Mouse (Mus musculus) kidney, adult 2 months (tissue): Measurements from ENCODE around the gene Dlg5. TPM values are rescaled to one million over a fixed set of nuclear protein-coding genes. Genes with fewer than 3 reads are reported as not detected.

Experiments used
- DNase-seq: peaks from one replicate; pipeline ENCODE4 v3.0.0; 2021
- H3K27ac ChIP-seq: fragments of 200-500 bp; 2 replicates; pipeline ENCODE4 v1.5.1; 2012; ENCODE audit warnings: low read depth, low read length, control low read depth, inconsistent platforms; ENCODE audit not compliant: insufficient read depth
- H3K27me3 ChIP-seq: fragments of 200-500 bp; replicated peaks from 2 replicates; pipeline ENCODE4 v1.6.1; 2012; ENCODE audit warnings: mild to moderate bottlenecking, moderate library complexity, low read length, inconsistent platforms; ENCODE audit not compliant: control insufficient read depth, insufficient read depth
- H3K36me3 ChIP-seq: fragments of 200-500 bp; 2 replicates; pipeline ENCODE4 v1.6.1; 2012; ENCODE audit warnings: mild to moderate bottlenecking, moderate library complexity, low read length, inconsistent platforms; ENCODE audit not compliant: control insufficient read depth, insufficient read depth
- H3K4me1 ChIP-seq: fragments of 200-500 bp; 2 replicates; pipeline ENCODE4 v1.6.1; 2011; ENCODE audit warnings: low read length; ENCODE audit not compliant: control insufficient read depth, insufficient read depth
- H3K4me3 ChIP-seq: fragments of 200-500 bp; 2 replicates; pipeline ENCODE4 v1.5.1; 2011; ENCODE audit warnings: mild to moderate bottlenecking, low read depth, low read length, control low read depth; ENCODE audit not compliant: insufficient read depth
- CTCF ChIP-seq: fragments of 200-500 bp; conservative IDR thresholded peaks from 2 replicates; pipeline ENCODE4 v1.5.1; 2011; ENCODE audit warnings: low read depth, mild to moderate bottlenecking, control low read depth, low read length, moderate library complexity, mixed read lengths; ENCODE audit not compliant: insufficient read depth, insufficient read length
- POLR2A ChIP-seq: fragments of 200-500 bp; IDR thresholded peaks from one replicate; pipeline ENCODE4 v1.6.1; 2011; ENCODE audit warnings: low read depth, low read length, control low read depth
- WGBS: fragments of 180-500 bp; shearing (Covaris S2); methylation state at CpG from one replicate; pipeline ENCODE4 v1.1.7; 2018; 5-methylcytosine and 5-hydroxymethylcytosine counted together
- polyA plus RNA-seq: library from polyadenylated mRNA; depleted of rRNA; stranded (reverse); fragments of >200 nt; gene quantifications from 2 replicates; pipeline ENCODE4 v1.2.3, GENCODE M21; 2012

Dlg5 gene
- polyA plus RNA-seq, 1 experiment, result 31.0 TPM

DNA sequence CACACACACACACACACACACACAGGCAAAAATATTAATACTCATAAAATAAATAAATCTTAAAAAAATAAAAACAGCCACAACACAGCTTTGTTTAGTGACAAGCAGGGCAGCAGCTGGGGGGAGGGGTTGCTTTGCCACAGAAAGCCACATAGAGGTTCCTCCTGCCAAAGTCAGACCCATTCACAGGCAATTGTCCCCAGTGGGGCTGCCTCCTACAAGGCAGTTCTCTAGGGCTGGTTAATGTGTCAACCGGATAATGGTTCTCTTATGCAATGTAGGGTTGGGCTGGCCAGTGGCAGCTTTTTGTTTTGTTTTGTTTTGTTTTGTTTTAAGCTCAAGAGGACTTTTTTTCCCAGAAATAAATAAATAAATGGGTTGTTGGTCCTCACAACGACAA, 11.3 kb downstream of the Dlg5 start:
- Histone ChIP-seq H3K27ac (peak overlapping the region; percentile 92), H3K4me3 (no peak overlapping the region), H3K4me1 (peaks cover 35% of the 10 kb centered on the region), H3K27me3 (no peaks in the 10 kb centered on the region), H3K36me3 (no peaks in the 10 kb centered on the region)
- TF ChIP-seq CTCF (no peak), POLR2A (no peak)
- 29% methylated on average over 2 of the region's 2 CpGs for WGBS
- DNase-seq, result peak; percentile 94

DNA sequence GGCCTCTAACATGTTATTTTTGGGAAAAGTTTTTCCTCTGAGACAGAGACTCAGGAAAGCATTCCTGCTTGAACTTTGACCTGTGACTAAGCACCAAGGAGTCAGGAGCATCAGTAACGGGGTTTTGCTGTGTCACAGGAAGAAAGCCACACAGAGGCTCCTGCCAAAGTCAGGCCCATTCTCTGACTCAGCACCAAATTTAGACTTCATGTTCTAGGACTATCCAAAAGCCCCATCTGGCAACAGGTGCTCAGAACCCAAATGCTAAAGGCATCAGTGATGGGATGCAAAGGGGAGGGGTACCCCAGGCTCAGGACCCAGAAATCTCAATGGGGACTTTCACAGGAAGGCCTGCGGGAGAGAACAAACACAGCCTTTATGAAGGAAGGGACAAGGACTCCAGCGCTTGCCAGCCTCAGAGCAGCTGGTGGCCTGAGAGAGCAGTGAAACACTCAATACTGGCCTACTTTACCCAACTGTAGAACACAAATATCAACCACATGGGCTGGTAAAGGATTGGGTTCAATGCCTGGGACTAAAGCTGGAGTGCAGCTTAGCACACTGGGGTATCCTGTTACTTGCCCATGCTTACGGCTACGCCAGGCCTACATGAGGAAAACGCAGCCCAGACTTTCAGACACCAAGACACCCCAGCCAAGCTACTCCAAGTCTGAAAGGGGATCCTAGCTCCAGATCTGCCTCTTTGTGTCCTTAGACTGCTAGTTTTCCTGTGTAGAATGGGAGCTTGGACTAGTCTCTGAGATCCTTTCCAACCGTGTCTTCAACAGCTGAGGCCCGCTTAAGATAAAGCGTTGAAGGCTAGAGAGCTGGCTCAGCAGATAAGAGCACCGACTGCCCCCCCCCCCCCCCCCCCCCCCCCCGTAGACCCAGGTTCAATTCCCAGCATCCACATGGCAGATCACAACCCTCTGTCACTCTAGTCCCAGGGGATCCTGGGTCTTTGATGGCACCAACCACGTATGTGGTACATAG, 12.8 kb downstream of the Dlg5 start:
- Histone ChIP-seq H3K4me1 (peaks cover 34% of the 10 kb centered on the region), H3K36me3 (no peaks in the 10 kb centered on the region), H3K4me3 (no peak overlapping the region), H3K27me3 (no peaks in the 10 kb centered on the region), H3K27ac (peak overlapping the region; percentile 24; the same call in 1 of the 2 replicates)
- DNase-seq, result peak; percentile 82
- TF ChIP-seq CTCF (no peak), POLR2A (no peak)
- WGBS, result 65% methylated on average over 12 of the region's 12 CpGs

DNA sequence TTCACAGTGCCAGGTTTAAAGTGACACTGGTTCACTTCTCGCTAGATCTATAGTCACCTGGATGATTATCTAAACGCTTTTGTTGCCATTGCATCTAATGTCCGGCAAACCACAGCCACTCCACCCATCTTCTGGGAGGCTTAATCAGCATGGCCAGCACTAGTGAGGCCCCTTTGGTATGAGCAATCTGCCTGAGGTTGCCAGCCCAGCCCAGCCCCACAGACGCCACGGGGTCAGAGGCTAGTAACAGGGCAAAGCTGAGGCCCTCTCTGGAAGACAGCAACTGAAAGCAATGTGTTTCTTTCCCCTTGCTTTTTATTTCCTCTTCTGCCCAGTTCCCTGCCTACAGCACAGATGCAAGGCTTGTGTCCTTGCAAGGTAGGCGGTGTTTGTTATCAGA, 17.2 kb downstream of the Dlg5 start:
- 82% methylated on average over 6 of the region's 6 CpGs for WGBS
- no peak for TF ChIP-seq POLR2A
- TF ChIP-seq CTCF, result no peak
- no peak for DNase-seq

DNA sequence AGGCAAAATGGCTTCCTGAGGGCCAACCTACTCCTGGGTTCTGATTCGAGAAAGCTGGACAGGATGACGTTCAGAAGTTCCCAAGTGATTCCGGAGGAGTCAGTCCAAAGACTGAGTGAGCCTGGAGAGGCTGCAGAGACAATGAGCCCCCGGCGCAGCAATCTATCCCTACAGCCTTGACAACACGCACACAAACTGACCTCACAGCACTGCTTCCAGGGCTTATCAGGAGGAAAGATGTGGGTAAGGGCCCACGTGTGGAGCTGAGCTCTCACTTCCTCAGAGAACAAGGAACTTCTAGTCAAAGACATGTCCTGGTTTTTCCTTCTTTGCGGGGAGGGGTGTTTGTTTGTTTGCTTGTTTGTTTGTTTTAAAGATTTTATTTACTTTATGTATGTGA, 18.7 kb downstream of the Dlg5 start:
- DNase-seq, result no peak
- Histone ChIP-seq H3K27me3 (no peaks in the 10 kb centered on the region), H3K36me3 (no peaks in the 10 kb centered on the region), H3K27ac (no peak overlapping the region), H3K4me3 (no peak overlapping the region), H3K4me1 (peaks cover 13% of the 10 kb centered on the region; the same call in 1 of the 2 replicates)
- 86% methylated on average over 8 of the region's 8 CpGs for WGBS
- TF ChIP-seq CTCF (no peak), POLR2A (no peak)

More for the DNA sequence above, 17.2 kb downstream of the Dlg5 start:
- Histone ChIP-seq H3K27me3 (no peaks in the 10 kb centered on the region), H3K4me1 (peaks cover 12% of the 10 kb centered on the region), H3K36me3 (no peaks in the 10 kb centered on the region), H3K27ac (no peak overlapping the region; the same call in 1 of the 2 replicates), H3K4me3 (no peak overlapping the region)

DNA sequence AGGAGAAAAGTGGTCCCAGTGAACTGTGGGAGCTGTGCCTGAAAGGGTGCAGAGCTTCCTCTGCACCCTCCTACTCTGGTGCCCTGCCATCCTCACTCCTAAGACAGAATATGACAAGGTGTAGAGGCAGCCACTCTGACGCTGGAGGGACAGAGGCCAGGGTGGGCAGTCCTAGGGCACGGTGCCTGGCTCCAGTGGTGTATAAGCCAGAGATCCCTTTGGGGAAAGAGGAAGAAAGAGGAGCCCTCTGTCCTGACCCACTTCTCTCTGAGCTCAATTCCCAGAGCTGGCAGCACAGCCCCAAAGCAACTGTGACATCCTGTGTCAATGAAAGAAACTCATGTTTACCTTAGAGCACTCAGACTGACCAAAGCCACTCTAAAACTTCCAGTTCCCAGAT, 19.4 kb downstream of the Dlg5 start:
- WGBS, result 80% methylated on average over 2 of the region's 2 CpGs
- no peak for DNase-seq
- no peak overlapping the region for H3K4me3 ChIP-seq
- no peak for TF ChIP-seq POLR2A
- no peak for TF ChIP-seq CTCF
- no peaks in the 10 kb centered on the region for H3K27me3 ChIP-seq
- H3K36me3 ChIP-seq, result no peaks in the 10 kb centered on the region
- H3K27ac ChIP-seq, result no peak overlapping the region
- peaks cover 14% of the 10 kb centered on the region; the same call in 1 of the 2 replicates for H3K4me1 ChIP-seq

DNA sequence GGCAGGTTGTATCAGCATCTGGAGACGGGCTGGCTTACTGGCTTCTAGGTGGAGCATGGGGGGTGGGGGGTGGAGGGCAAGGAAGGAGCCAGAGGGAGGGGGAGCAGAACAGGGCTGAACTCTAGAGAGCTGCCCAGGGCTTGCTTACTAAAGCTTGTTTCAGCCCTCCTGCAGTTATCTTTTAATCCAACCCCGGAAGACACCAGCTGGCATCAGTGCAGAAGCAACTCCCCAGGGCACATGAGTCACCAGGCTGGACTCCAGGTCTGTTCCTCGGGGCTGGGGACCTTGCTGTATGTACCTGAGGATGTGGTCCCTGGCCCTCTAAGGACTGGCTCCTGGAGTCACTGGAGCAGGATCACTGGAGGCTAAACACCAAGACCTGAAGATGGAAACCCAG, 23.0 kb downstream of the Dlg5 start:
- WGBS, result 15% methylated on average over 3 of the region's 3 CpGs
- no peaks in the 10 kb centered on the region for H3K36me3 ChIP-seq
- H3K4me3 ChIP-seq, result no peak overlapping the region
- peaks cover 16% of the 10 kb centered on the region for H3K4me1 ChIP-seq
- peak; percentile 78 for DNase-seq
- no peaks in the 10 kb centered on the region for H3K27me3 ChIP-seq
- TF ChIP-seq CTCF (no peak), POLR2A (no peak)
- H3K27ac ChIP-seq, result no peak overlapping the region

DNA sequence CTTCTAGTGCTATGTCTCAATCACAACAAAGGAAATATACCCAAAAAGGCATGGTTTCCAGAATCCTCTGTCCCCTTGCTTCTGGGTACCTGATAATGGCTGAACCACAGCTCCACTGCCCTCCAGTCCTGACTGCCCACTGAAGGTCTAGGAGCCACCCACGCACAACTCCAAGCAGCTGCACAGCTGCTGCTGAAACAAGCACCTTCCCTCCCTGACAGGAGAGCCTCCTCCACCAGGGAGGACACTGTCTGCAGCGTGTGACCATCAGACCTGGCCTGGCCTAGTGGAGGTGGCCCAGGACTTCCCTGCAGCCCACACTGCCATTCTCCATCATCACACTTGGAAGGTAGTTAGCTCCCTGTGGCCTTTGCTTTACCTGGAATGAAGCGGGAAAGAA, 23.4 kb downstream of the Dlg5 start:
- H3K27me3 ChIP-seq, result no peaks in the 10 kb centered on the region
- no peak overlapping the region for H3K4me3 ChIP-seq
- no peaks in the 10 kb centered on the region for H3K36me3 ChIP-seq
- 52% methylated on average over 3 of the region's 3 CpGs for WGBS
- H3K4me1 ChIP-seq, result peaks cover 19% of the 10 kb centered on the region
- H3K27ac ChIP-seq, result peak overlapping the region; percentile 19; the same call in 1 of the 2 replicates
- no peak for TF ChIP-seq CTCF
- TF ChIP-seq POLR2A, result no peak
- DNase-seq, result no peak
